Mouse (Mus musculus): Measurements from ENCODE around the gene Nav2.

Gene Nav2

GRCm38 (mm10) chr7:48928364-48928763, 19.8 kb downstream of the Nav2 start:
- peaks cover 58% of the 10 kb centered on the region for H3K4me1 ChIP-seq (replicated peaks; ENCODE audit: low read depth, low read length)
- no peak overlapping the region for H3K4me3 ChIP-seq (replicated peaks; ENCODE audit: low read length)
- peaks cover 13% of the 10 kb centered on the region for H3K36me3 ChIP-seq (ENCODE audit: insufficient read depth, low read length)
- no peaks in the 10 kb centered on the region for H3K9me3 ChIP-seq (ENCODE audit: low read length)
- peak; percentile 53 for TF ChIP-seq CTCF (conservative IDR thresholded peaks at IDR 0.05; ENCODE audit: low read length)
- TF ChIP-seq POU5F1 (IDR thresholded peaks at IDR 0.05; ENCODE audit: borderline replicate concordance, low read length) = no peak
- H3K27me3 ChIP-seq (ENCODE audit: insufficient read depth, low read length) = no peaks in the 10 kb centered on the region

GRCm38 (mm10) chr7:48930399-48930798, 21.9 kb downstream of the Nav2 start:
- Histone ChIP-seq H3K36me3 (ENCODE audit: insufficient read depth, low read length) (peaks cover 8% of the 10 kb centered on the region), H3K9me3 (ENCODE audit: low read length) (no peaks in the 10 kb centered on the region), H3K4me3 (replicated peaks; ENCODE audit: low read length) (no peak overlapping the region), H3K27me3 (ENCODE audit: insufficient read depth, low read length) (no peaks in the 10 kb centered on the region), H3K4me1 (replicated peaks; ENCODE audit: low read depth, low read length) (peaks cover 38% of the 10 kb centered on the region)
- no peak for TF ChIP-seq NANOG (IDR thresholded peaks at IDR 0.05; ENCODE audit: borderline replicate concordance, low read length)
- no peak for TF ChIP-seq POU5F1 (IDR thresholded peaks at IDR 0.05; ENCODE audit: borderline replicate concordance, low read length)
- TF ChIP-seq CTCF (conservative IDR thresholded peaks at IDR 0.05; ENCODE audit: low read length) = no peak

GRCm38 (mm10) chr7:48932138-48932537, 23.6 kb downstream of the Nav2 start:
- no peaks in the 10 kb centered on the region for H3K9me3 ChIP-seq (ENCODE audit: low read length)
- H3K4me1 ChIP-seq (replicated peaks; ENCODE audit: low read depth, low read length) = peaks cover 21% of the 10 kb centered on the region
- no peaks in the 10 kb centered on the region for H3K27me3 ChIP-seq (ENCODE audit: insufficient read depth, low read length)
- H3K36me3 ChIP-seq (ENCODE audit: insufficient read depth, low read length) = peaks cover 2% of the 10 kb centered on the region; the same call in 1 of the 2 replicates
- TF ChIP-seq NANOG (IDR thresholded peaks at IDR 0.05; ENCODE audit: borderline replicate concordance, low read length) (no peak), CTCF (conservative IDR thresholded peaks at IDR 0.05; ENCODE audit: low read length) (no peak), POU5F1 (IDR thresholded peaks at IDR 0.05; ENCODE audit: borderline replicate concordance, low read length) (no peak)
- no peak overlapping the region for H3K4me3 ChIP-seq (replicated peaks; ENCODE audit: low read length)

- Histone ChIP-seq H3K4me1 (replicated peaks; ENCODE audit: low read depth, low read length) (peaks cover 14% of the 10 kb centered on the region), H3K4me3 (replicated peaks; ENCODE audit: low read length) (no peak overlapping the region), H3K9me3 (ENCODE audit: low read length) (no peaks in the 10 kb centered on the region), H3K27me3 (ENCODE audit: insufficient read depth, low read length) (no peaks in the 10 kb centered on the region), H3K36me3 (ENCODE audit: insufficient read depth, low read length) (peaks cover 2% of the 10 kb centered on the region; the same call in 1 of the 2 replicates)
- TF ChIP-seq CTCF (conservative IDR thresholded peaks at IDR 0.05; ENCODE audit: low read length) = no peak
- TF ChIP-seq POU5F1 (IDR thresholded peaks at IDR 0.05; ENCODE audit: borderline replicate concordance, low read length) = no peak
- TF ChIP-seq NANOG (IDR thresholded peaks at IDR 0.05; ENCODE audit: borderline replicate concordance, low read length) = no peak
Measured at GRCm38 (mm10) chr7:48934816-48935215, 26.3 kb downstream of the Nav2 start.

GRCm38 (mm10) chr7:48937562-48937961, 29.0 kb downstream of the Nav2 start:
- peaks cover 4% of the 10 kb centered on the region; the same call in 1 of the 2 replicates for H3K36me3 ChIP-seq (ENCODE audit: insufficient read depth, low read length)
- H3K9me3 ChIP-seq (ENCODE audit: low read length) = no peaks in the 10 kb centered on the region
- TF ChIP-seq CTCF (conservative IDR thresholded peaks at IDR 0.05; ENCODE audit: low read length) (no peak), NANOG (IDR thresholded peaks at IDR 0.05; ENCODE audit: borderline replicate concordance, low read length) (no peak), POU5F1 (IDR thresholded peaks at IDR 0.05; ENCODE audit: borderline replicate concordance, low read length) (no peak)
- peaks cover 12% of the 10 kb centered on the region for H3K4me1 ChIP-seq (replicated peaks; ENCODE audit: low read depth, low read length)
- no peak overlapping the region for H3K4me3 ChIP-seq (replicated peaks; ENCODE audit: low read length)
- no peaks in the 10 kb centered on the region for H3K27me3 ChIP-seq (ENCODE audit: insufficient read depth, low read length)

- Histone ChIP-seq H3K9me3 (ENCODE audit: low read length) (no peaks in the 10 kb centered on the region), H3K4me3 (replicated peaks; ENCODE audit: low read length) (no peak overlapping the region)
- TF ChIP-seq NANOG (IDR thresholded peaks at IDR 0.05; ENCODE audit: borderline replicate concordance, low read length) (no peak), CTCF (conservative IDR thresholded peaks at IDR 0.05; ENCODE audit: low read length) (peak; percentile 81)
Measured at GRCm38 (mm10) chr7:48938190-48938589, 29.7 kb downstream of the Nav2 start.

GRCm38 (mm10) chr7:48948381-48949108, 40.0 kb downstream of the Nav2 start:
- no peak for TF ChIP-seq NANOG (IDR thresholded peaks at IDR 0.05; ENCODE audit: borderline replicate concordance, low read length)
- TF ChIP-seq CTCF (conservative IDR thresholded peaks at IDR 0.05; ENCODE audit: low read length) = no peak
- no peak for TF ChIP-seq POU5F1 (IDR thresholded peaks at IDR 0.05; ENCODE audit: borderline replicate concordance, low read length)
- no peaks in the 10 kb centered on the region for H3K36me3 ChIP-seq (ENCODE audit: insufficient read depth, low read length)
- H3K27me3 ChIP-seq (ENCODE audit: insufficient read depth, low read length) = peaks cover 15% of the 10 kb centered on the region
- no peaks in the 10 kb centered on the region for H3K9me3 ChIP-seq (ENCODE audit: low read length)
- H3K4me1 ChIP-seq (replicated peaks; ENCODE audit: low read depth, low read length) = peaks cover 21% of the 10 kb centered on the region
- H3K4me3 ChIP-seq (replicated peaks; ENCODE audit: low read length) = no peak overlapping the region

More at GRCm38 (mm10) chr7:48938190-48938589, 29.7 kb downstream of the Nav2 start:
- H3K4me1 ChIP-seq (replicated peaks; ENCODE audit: low read depth, low read length) = peaks cover 8% of the 10 kb centered on the region; the same call in 1 of the 2 replicates
- peaks cover 4% of the 10 kb centered on the region; the same call in 1 of the 2 replicates for H3K36me3 ChIP-seq (ENCODE audit: insufficient read depth, low read length)
- H3K27me3 ChIP-seq (ENCODE audit: insufficient read depth, low read length) = no peaks in the 10 kb centered on the region

GRCm38 (mm10) chr7:48954501-48954900, 46.0 kb downstream of the Nav2 start:
- H3K4me1 ChIP-seq (replicated peaks; ENCODE audit: low read depth, low read length) = peaks cover 11% of the 10 kb centered on the region
- H3K27me3 ChIP-seq (ENCODE audit: insufficient read depth, low read length) = peaks cover 35% of the 10 kb centered on the region
- no peak for TF ChIP-seq POU5F1 (IDR thresholded peaks at IDR 0.05; ENCODE audit: borderline replicate concordance, low read length)
- no peak for TF ChIP-seq NANOG (IDR thresholded peaks at IDR 0.05; ENCODE audit: borderline replicate concordance, low read length)
- TF ChIP-seq CTCF (conservative IDR thresholded peaks at IDR 0.05; ENCODE audit: low read length) = no peak

More at GRCm38 (mm10) chr7:48954501-48954900, 46.0 kb downstream of the Nav2 start:
- H3K9me3 ChIP-seq (ENCODE audit: low read length) = no peaks in the 10 kb centered on the region
- H3K36me3 ChIP-seq (ENCODE audit: insufficient read depth, low read length) = no peaks in the 10 kb centered on the region
- H3K4me3 ChIP-seq (replicated peaks; ENCODE audit: low read length) = no peak overlapping the region

Data from E14TG2a.4 (cell line).